Comparison of ENCODE assay signal across 19 mouse cellular contexts in genomic region chr16:62681880-62682279, GRCm38 (mm10).
DNase-seq lines count a peak whose midpoint lies in the region; ATAC-seq and TF ChIP-seq lines count a peak whose summit lies in the region.
"Had no signal": no experiment of that assay in that cellular context is flagged by ENCODE, and none has a peak within 500 bp of the region (broad histone marks: within the 10 kb centered on the region; RNA-seq: fewer than 3 reads in every experiment).

No protein-coding gene starts in this region.

- H3K27ac ChIP-seq in forebrain, embryonic 13.5 days = no peak overlapping the region
- H3K27ac ChIP-seq in forebrain, embryonic 12.5 days = no peak overlapping the region
- H3K27ac ChIP-seq in forebrain, embryonic 15.5 days (replicated peaks) = peak overlapping the region; percentile 56
- H3K27ac ChIP-seq in forebrain, embryonic 11.5 days (ENCODE audit: low read depth, low read length) = no peak overlapping the region
- H3K27ac ChIP-seq: embryonic facial prominence, embryonic 10.5 days; embryonic facial prominence, embryonic 12.5 days had no signal

- no peaks in the 10 kb centered on the region for H3K36me3 ChIP-seq in forebrain, embryonic 13.5 days (ENCODE audit: poor library complexity, severe bottlenecking)
- no peaks in the 10 kb centered on the region for H3K36me3 ChIP-seq in forebrain, embryonic 12.5 days (replicated peaks)
- H3K36me3 ChIP-seq in forebrain, embryonic 15.5 days = no peaks in the 10 kb centered on the region
- no peaks in the 10 kb centered on the region for H3K36me3 ChIP-seq in forebrain, embryonic 11.5 days (ENCODE audit: control insufficient read depth, insufficient read depth, low read length)
- H3K36me3 ChIP-seq: embryonic facial prominence, embryonic 10.5 days; embryonic facial prominence, embryonic 12.5 days; G1E had no signal

- WGBS in forebrain, embryonic 13.5 days = 58% methylated on average over 5 of the region's 5 CpGs
- WGBS in forebrain, embryonic 12.5 days = 67% methylated on average over 5 of the region's 5 CpGs
- whole genome bisulfite sequencing in forebrain, embryonic 15.5 days = 43% methylated on average over 5 of the region's 5 CpGs
- WGBS in forebrain, embryonic 11.5 days = 75% methylated on average over 5 of the region's 5 CpGs

- peaks cover 10% of the 10 kb centered on the region for H3K4me1 ChIP-seq in forebrain, embryonic 13.5 days
- no peaks in the 10 kb centered on the region for H3K4me1 ChIP-seq in forebrain, embryonic 12.5 days
- H3K4me1 ChIP-seq in forebrain, embryonic 15.5 days = peaks cover 12% of the 10 kb centered on the region
- H3K4me1 ChIP-seq in forebrain, embryonic 11.5 days (replicated peaks; ENCODE audit: control insufficient read depth, insufficient read depth, low read length) = no peaks in the 10 kb centered on the region
- H3K4me1 ChIP-seq: embryonic facial prominence, embryonic 10.5 days; embryonic facial prominence, embryonic 12.5 days had no signal

- peak; percentile 59 for ATAC-seq in forebrain, embryonic 13.5 days
- ATAC-seq in forebrain, embryonic 12.5 days (ENCODE audit: low FRiP score) = no peak
- peak; percentile 75 for ATAC-seq in forebrain, embryonic 15.5 days (replicated peaks)
- ATAC-seq in forebrain, embryonic 11.5 days (replicated peaks; ENCODE audit: low FRiP score) = no peak
- ATAC-seq: activated CD4-positive, CD25-positive, alpha-beta regulatory T cell, adult 4 months; CD4-positive, CD25-positive, alpha-beta regulatory T cell, adult 4 months; Patski had no signal

- no peaks in the 10 kb centered on the region for H3K9me3 ChIP-seq in forebrain, embryonic 13.5 days (replicated peaks)
- no peaks in the 10 kb centered on the region for H3K9me3 ChIP-seq in forebrain, embryonic 12.5 days
- no peaks in the 10 kb centered on the region for H3K9me3 ChIP-seq in forebrain, embryonic 15.5 days
- H3K9me3 ChIP-seq in forebrain, embryonic 11.5 days (ENCODE audit: control insufficient read depth, low read length) = no peaks in the 10 kb centered on the region
- H3K9me3 ChIP-seq: embryonic facial prominence, embryonic 10.5 days; embryonic facial prominence, embryonic 12.5 days; G1E had no signal

- no peak overlapping the region for H3K4me2 ChIP-seq in forebrain, embryonic 13.5 days
- no peak overlapping the region for H3K4me2 ChIP-seq in forebrain, embryonic 12.5 days
- no peak overlapping the region for H3K4me2 ChIP-seq in forebrain, embryonic 15.5 days (replicated peaks)
- H3K4me2 ChIP-seq in forebrain, embryonic 11.5 days (ENCODE audit: low read depth, low read length, severe bottlenecking) = no peak overlapping the region
- H3K4me2 ChIP-seq: embryonic facial prominence, embryonic 12.5 days had no signal

- H3K9ac ChIP-seq in forebrain, embryonic 13.5 days = no peak overlapping the region
- no peak overlapping the region for H3K9ac ChIP-seq in forebrain, embryonic 12.5 days
- H3K9ac ChIP-seq in forebrain, embryonic 15.5 days (replicated peaks) = no peak overlapping the region
- H3K9ac ChIP-seq in forebrain, embryonic 11.5 days (ENCODE audit: low read length) = no peak overlapping the region
- H3K9ac ChIP-seq: embryonic facial prominence, embryonic 12.5 days had no signal

- no peak for TF ChIP-seq POLR2A in brain, embryonic 14.5 days (IDR thresholded peaks at IDR 0.05; ENCODE audit: borderline replicate concordance, extremely low read depth, insufficient read depth, insufficient read length, poor library complexity, severe bottlenecking)

- no peaks in the 10 kb centered on the region for H3K27me3 ChIP-seq in forebrain, embryonic 13.5 days
- H3K27me3 ChIP-seq in forebrain, embryonic 12.5 days = no peaks in the 10 kb centered on the region
- no peaks in the 10 kb centered on the region for H3K27me3 ChIP-seq in forebrain, embryonic 15.5 days
- H3K27me3 ChIP-seq in forebrain, embryonic 11.5 days (ENCODE audit: control insufficient read depth, insufficient read depth, low read length) = no peaks in the 10 kb centered on the region
- H3K27me3 ChIP-seq: embryonic facial prominence, embryonic 12.5 days had no signal

- TF ChIP-seq CTCF in brain, embryonic 14.5 days (IDR thresholded peaks at IDR 0.05; ENCODE audit: borderline replicate concordance, extremely low read depth, insufficient read depth, insufficient read length) = no peak

- no peak for DNase-seq in forebrain, embryonic 11.5 days (ENCODE audit: low spot score)
- peak; percentile 81 for DNase-seq in brain, embryonic 14.5 days (ENCODE audit: low read depth)
- DNase-seq: adrenal gland, postnatal 10 days; adrenal gland, postnatal 25 days; B cell, adult 2 months; cerebellum, adult 11-12 months; cerebellum, adult 2 months; cerebellum, adult 9-10 months; cerebellum, postnatal 10 days; cerebellum, postnatal 25 days had no signal

- H3K4me3 ChIP-seq in forebrain, embryonic 13.5 days = no peak overlapping the region
- no peak overlapping the region for H3K4me3 ChIP-seq in forebrain, embryonic 12.5 days (replicated peaks)
- no peak overlapping the region for H3K4me3 ChIP-seq in forebrain, embryonic 15.5 days
- H3K4me3 ChIP-seq in forebrain, embryonic 11.5 days (ENCODE audit: low read depth, low read length) = no peak overlapping the region
- H3K4me3 ChIP-seq: embryonic facial prominence, embryonic 10.5 days; embryonic facial prominence, embryonic 12.5 days had no signal

Comparison
In these comparisons a context has a peak if more than half of its experiments do, and no peak if none do; other contexts are left out.
1. ATAC-seq: peak in forebrain, embryonic 13.5 days (single experiment) and forebrain, embryonic 15.5 days (single experiment); none in forebrain, embryonic 12.5 days (single experiment) and forebrain, embryonic 11.5 days (single experiment).